Mouse (Mus musculus) effector memory CD4-positive, alpha-beta T cell, adult 5 months (primary cell): ENCODE measurements around the gene Btbd35f9. TPM values are rescaled to one million over a fixed set of nuclear protein-coding genes. Genes with fewer than 3 reads are reported as not detected.

Source experiments
- polyA plus RNA-seq: library from polyadenylated mRNA; unstranded; fragments of 100-300 nt; shearing (Covaris generic); gene quantifications from one replicate; pipeline ENCODE4 v1.2.1, GENCODE M21; 2017

Gene Btbd35f9
- not detected for polyA plus RNA-seq

GRCm38 (mm10) chrX:34161399-34161798, at the start of gene Btbd35f9:
TSS of gene Btbd35f9 (minus strand) at chrX:34161499.

Other genes starting within 250 kb of the Btbd35f9 start
- gene Btbd35f6, start 205.0 kb downstream of the Btbd35f9 start, polyA plus RNA-seq: not detected
- gene Gm21870, start 174.7 kb downstream of the Btbd35f9 start, polyA plus RNA-seq: not detected
- not detected for gene Spin2g, start 77.2 kb upstream of the Btbd35f9 start, polyA plus RNA-seq